Mouse (Mus musculus) megakaryocyte, embryonic 14.5 days (primary cell): ENCODE data around the gene Ahdc1. TPM values are rescaled to one million over a fixed set of nuclear protein-coding genes. Genes with fewer than 3 reads are reported as not detected.
A peak's percentile ranks its signal among the peaks of the same experiment; 100 is the strongest.

ENCODE experiments used
- H3K27me3 ChIP-seq: replicated peaks from 2 replicates; pipeline ENCODE3; 2012; ENCODE audit warnings: inconsistent platforms
- H3K36me3 ChIP-seq: replicated peaks from 2 replicates; pipeline ENCODE3; 2012; ENCODE audit warnings: low read length, inconsistent platforms, mixed read lengths
- H3K4me1 ChIP-seq: 2 replicates; pipeline ENCODE4 v1.6.1; 2012; ENCODE audit warnings: inconsistent platforms
- H3K4me3 ChIP-seq: replicated peaks from 2 replicates; pipeline ENCODE3; 2012; ENCODE audit warnings: moderate library complexity, mild to moderate bottlenecking, inconsistent platforms
- H3K9me3 ChIP-seq: 2 replicates; pipeline ENCODE4 v1.6.1; 2012; ENCODE audit warnings: inconsistent platforms
- FLI1 ChIP-seq: IDR thresholded peaks from 2 replicates; pipeline ENCODE4 v1.6.1; 2012; ENCODE audit warnings: low read length, inconsistent platforms, mixed read lengths
- GATA1 ChIP-seq: IDR thresholded peaks from 3 replicates; pipeline ENCODE4 v1.6.1; 2012; ENCODE audit warnings: mixed read lengths, low read length, inconsistent platforms, borderline replicate concordance
- polyA plus RNA-seq: library from polyadenylated mRNA; stranded (reverse); fragments of >175 nt; gene quantifications from 2 replicates; pipeline ENCODE4 v1.2.3, GENCODE M21; 2012; ENCODE audit warnings: low replicate concordance; ENCODE audit not compliant: insufficient read depth

The Ahdc1 gene
- polyA plus RNA-seq, 1 experiment = 42.4 TPM

- Histone ChIP-seq H3K9me3 (no peaks in the 10 kb centered on the region), H3K27me3 (peaks cover 8% of the 10 kb centered on the region), H3K4me1 (peaks cover 93% of the 10 kb centered on the region), H3K4me3 (no peak overlapping the region), H3K36me3 (peaks cover 78% of the 10 kb centered on the region)
- TF ChIP-seq FLI1 (no peak), GATA1 (no peak)
These were observed 26.2 kb downstream of the Ahdc1 start for GRCm38 (mm10) chr4:133037293-133037692.

DNA sequence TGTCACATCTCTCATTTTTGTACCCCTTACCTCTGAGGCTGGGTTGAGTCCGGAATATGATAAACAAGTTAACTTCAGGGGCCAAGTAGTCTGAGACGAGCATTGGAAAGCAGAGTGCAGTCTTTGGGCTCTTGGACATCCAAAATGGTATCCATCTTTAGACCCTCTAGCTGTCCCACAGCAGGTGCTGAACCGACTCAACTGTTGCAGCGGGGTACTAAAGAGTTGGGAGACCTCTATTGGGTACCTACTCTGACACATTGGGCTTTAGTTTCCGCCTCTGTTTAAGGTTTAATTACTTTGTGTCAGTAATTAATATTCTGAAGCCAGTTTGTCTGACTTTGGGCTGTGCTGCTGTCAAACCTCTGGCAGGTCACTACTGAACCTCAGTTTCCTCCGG, 26.7 kb downstream of the Ahdc1 start:
- Histone ChIP-seq H3K27me3 (peaks cover 8% of the 10 kb centered on the region), H3K4me1 (peaks cover 93% of the 10 kb centered on the region), H3K9me3 (no peaks in the 10 kb centered on the region), H3K4me3 (peak overlapping the region; percentile 88), H3K36me3 (peaks cover 77% of the 10 kb centered on the region)
- TF ChIP-seq GATA1 (no peak), FLI1 (no peak)

DNA sequence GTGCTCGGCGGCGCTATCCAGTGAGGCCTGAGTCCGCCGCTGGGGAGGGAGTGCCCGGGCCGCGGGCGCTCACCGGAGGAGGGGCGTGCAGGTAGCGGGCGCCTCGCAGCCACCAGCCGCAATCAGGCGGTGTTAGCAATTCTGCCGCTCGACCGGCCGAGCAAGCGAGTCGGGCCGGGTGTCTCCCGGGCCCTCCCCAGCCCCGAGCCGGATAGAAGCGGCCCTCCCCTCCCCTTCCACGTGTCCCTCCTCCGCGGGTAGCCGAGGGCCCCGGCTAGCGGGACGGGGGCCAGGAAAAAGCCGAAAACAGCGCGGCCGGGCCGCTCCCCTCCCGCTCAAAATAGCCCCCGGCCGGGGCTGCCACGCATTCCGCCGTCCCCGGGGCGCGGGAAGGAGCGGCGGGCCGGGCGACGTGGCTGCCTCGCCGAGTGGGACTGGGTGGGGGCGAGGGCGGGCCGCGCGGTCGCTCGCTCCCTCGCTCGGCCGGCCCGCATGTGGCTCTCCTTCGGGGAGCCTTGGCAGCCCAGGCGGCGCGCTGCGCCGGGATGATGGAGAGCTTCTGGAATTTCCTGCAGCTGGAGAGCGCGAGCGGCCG, 27.6 kb downstream of the Ahdc1 start:
- Histone ChIP-seq H3K4me3 (peak overlapping the region; percentile 88), H3K36me3 (peaks cover 78% of the 10 kb centered on the region), H3K27me3 (peaks cover 8% of the 10 kb centered on the region), H3K4me1 (peaks cover 95% of the 10 kb centered on the region), H3K9me3 (no peaks in the 10 kb centered on the region)
- TF ChIP-seq FLI1 = no peak
- no peak for TF ChIP-seq GATA1

DNA sequence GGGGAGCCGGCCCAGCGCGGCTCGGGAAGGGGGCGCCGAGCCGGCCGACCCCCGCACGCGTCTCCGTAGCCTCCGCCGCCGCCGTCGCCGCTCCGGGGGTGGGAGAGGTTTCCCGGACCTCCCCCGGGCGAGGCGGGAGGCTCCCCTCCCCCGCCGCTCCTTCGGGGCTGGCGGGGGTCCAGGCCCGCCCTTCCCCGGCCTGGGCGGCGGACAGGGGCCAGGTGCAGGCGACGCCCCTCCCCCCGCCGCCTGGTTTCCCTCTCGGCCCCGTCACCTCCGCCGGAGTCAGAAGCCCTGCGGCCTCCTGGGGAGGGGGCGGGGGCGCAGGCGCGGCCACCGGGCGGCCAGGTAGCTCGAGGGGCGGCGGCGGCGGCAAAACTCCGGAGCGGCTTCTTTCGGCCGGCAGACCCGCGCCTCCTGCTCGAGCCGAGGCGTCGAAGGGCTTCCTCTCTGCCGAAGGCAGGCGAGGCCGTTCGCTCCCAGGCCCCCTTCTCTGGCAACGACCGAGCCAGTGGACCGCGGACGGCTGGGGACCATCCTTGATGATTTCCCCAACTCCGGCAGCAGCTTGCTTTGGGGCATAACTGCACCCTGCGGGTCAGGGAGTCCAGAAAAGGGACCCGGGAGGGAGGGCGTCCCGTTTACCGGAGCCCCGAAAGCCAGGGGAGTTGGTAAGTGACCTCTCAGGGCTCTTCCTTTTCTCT, 28.2 kb downstream of the Ahdc1 start:
- peaks cover 8% of the 10 kb centered on the region for H3K27me3 ChIP-seq
- peaks cover 96% of the 10 kb centered on the region for H3K4me1 ChIP-seq
- H3K36me3 ChIP-seq = peaks cover 75% of the 10 kb centered on the region
- TF ChIP-seq GATA1 (no peak), FLI1 (no peak)
- no peaks in the 10 kb centered on the region for H3K9me3 ChIP-seq
- peak overlapping the region; percentile 88 for H3K4me3 ChIP-seq

DNA sequence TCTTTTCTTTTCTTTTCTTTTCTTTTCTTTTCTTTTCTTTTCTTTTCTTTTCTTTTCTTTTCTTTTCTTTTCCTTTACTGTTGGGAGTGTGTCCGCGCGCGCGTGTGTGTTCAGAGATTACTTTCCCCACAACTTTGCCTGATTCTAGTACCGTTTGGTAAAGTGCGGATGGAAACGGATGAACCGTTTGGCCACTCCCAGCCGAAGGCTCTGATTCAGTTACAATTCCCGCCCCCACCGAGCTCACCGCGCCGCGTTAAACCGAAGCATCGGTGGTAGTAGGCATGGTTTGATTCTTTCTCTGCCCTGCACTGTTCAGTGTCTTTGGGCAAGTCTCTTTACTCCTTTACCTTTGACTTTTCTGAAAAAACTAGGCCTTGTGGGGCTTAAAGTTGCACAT, 28.8 kb downstream of the Ahdc1 start:
- peaks cover 96% of the 10 kb centered on the region for H3K4me1 ChIP-seq

GRCm38 (mm10) chr4:133040241-133040904, 29.3 kb downstream of the Ahdc1 start:
- TF ChIP-seq GATA1 (no peak), FLI1 (no peak)
- Histone ChIP-seq H3K4me3 (no peak overlapping the region), H3K36me3 (peaks cover 73% of the 10 kb centered on the region), H3K9me3 (no peaks in the 10 kb centered on the region), H3K4me1 (peaks cover 96% of the 10 kb centered on the region), H3K27me3 (peaks cover 8% of the 10 kb centered on the region)

More for the DNA sequence above, 28.8 kb downstream of the Ahdc1 start:
- Histone ChIP-seq H3K9me3 (no peaks in the 10 kb centered on the region), H3K27me3 (peaks cover 8% of the 10 kb centered on the region), H3K36me3 (peaks cover 73% of the 10 kb centered on the region), H3K4me3 (no peak overlapping the region)
- no peak for TF ChIP-seq GATA1
- TF ChIP-seq FLI1 = no peak

GRCm38 (mm10) chr4:133042244-133042643, 31.2 kb downstream of the Ahdc1 start:
- TF ChIP-seq GATA1 (no peak), FLI1 (no peak)
- Histone ChIP-seq H3K9me3 (no peaks in the 10 kb centered on the region), H3K36me3 (peaks cover 72% of the 10 kb centered on the region), H3K4me3 (peak overlapping the region; percentile 68), H3K4me1 (peaks cover 98% of the 10 kb centered on the region), H3K27me3 (peaks cover 7% of the 10 kb centered on the region)

- no peaks in the 10 kb centered on the region for H3K9me3 ChIP-seq
- peaks cover 75% of the 10 kb centered on the region for H3K36me3 ChIP-seq
- H3K27me3 ChIP-seq = peaks cover 6% of the 10 kb centered on the region
- H3K4me1 ChIP-seq = peaks cover 98% of the 10 kb centered on the region
- TF ChIP-seq GATA1 = no peak
- no peak for TF ChIP-seq FLI1
- H3K4me3 ChIP-seq = no peak overlapping the region
These were observed 31.9 kb downstream of the Ahdc1 start for GRCm38 (mm10) chr4:133042651-133043635.

DNA sequence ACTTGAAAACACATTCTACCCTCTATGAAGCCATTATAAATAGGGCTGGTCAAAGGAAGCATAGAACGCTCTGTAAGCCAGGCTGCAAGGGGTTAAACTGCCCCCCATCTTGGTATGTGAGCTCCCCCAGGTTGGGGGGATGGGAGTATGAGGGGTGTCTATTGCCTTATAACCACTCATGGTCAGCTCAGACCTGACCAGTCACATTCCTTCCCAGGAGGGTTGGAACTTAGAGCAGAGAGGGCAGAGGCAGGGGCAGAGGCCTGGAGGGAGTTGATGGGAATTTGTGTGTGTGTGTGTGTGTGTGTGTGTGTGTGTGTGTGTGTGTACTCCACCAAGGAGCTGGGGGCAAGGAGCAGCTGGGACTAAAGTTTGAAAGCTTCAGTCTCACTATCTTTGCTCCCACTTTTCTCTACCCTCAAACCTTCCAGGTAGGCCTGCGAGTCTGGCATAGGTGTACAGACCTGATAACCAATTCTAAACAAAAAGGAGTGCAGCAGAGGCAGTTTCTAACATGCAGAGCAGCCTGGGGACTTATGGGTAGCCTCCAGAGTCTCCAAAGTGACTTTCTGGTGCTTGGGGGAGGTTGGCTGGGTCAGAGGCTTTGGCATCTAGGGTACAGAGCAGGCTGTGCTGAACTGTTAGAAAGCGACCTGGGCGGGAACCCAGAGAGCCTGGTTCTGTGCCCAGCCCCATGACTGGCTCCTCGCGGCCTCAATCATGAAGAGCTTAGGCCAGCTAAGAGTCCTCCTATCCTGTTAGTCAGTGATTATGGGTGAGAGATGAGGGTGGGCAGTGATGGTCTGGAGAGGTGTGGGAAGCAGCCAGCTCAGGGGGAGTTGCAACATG, 33.0 kb downstream of the Ahdc1 start:
- Histone ChIP-seq H3K4me1 (peaks cover 98% of the 10 kb centered on the region), H3K27me3 (peaks cover 2% of the 10 kb centered on the region), H3K36me3 (peaks cover 81% of the 10 kb centered on the region)

More for the DNA sequence above, 33.0 kb downstream of the Ahdc1 start:
- TF ChIP-seq GATA1 = no peak
- no peak for TF ChIP-seq FLI1
- no peak overlapping the region for H3K4me3 ChIP-seq
- no peaks in the 10 kb centered on the region for H3K9me3 ChIP-seq
